Mouse (Mus musculus): Measurements from ENCODE around the gene Krt81. TPM values are rescaled to one million over a fixed set of nuclear protein-coding genes. Genes with fewer than 3 reads are reported as not detected.

Gene Krt81
- polyA plus RNA-seq, 1 experiment from 2014 or later, result not detected

GRCm38 (mm10) chr15:101485911-101486635 lies 22.5 kb upstream of the Krt81 start:
- 83% methylated on average over 11 of the region's 11 CpGs for WGBS

GRCm38 (mm10) chr15:101484939-101485338 lies 21.4 kb upstream of the Krt81 start:
- no peak for ATAC-seq
- no peaks in the 10 kb centered on the region for H3K9me3 ChIP-seq (replicated peaks; ENCODE audit: control insufficient read depth, low read length)
- WGBS, result 94% methylated on average over 1 of the region's 1 CpGs

More at GRCm38 (mm10) chr15:101485911-101486635, 22.5 kb upstream of the Krt81 start:
- Histone ChIP-seq H3K4me3 (ENCODE audit: low read depth, low read length) (no peak overlapping the region), H3K27ac (ENCODE audit: low read depth, low read length) (no peak overlapping the region), H3K9ac (ENCODE audit: low read length) (no peak overlapping the region), H3K9me3 (replicated peaks; ENCODE audit: control insufficient read depth, low read length) (no peaks in the 10 kb centered on the region), H3K4me2 (ENCODE audit: low read length) (no peak overlapping the region), H3K4me1 (ENCODE audit: control insufficient read depth, insufficient read depth, low read length) (no peaks in the 10 kb centered on the region), H3K36me3 (ENCODE audit: control insufficient read depth, insufficient read depth, low read length) (no peaks in the 10 kb centered on the region), H3K27me3 (replicated peaks; ENCODE audit: control insufficient read depth, insufficient read depth, low read length) (no peaks in the 10 kb centered on the region)
- ATAC-seq (no peak), DNase-seq (ENCODE audit: low spot score) (no peak)

GRCm38 (mm10) chr15:101483646-101484045 lies 20.1 kb upstream of the Krt81 start:
- ATAC-seq, result no peak
- WGBS, result 64% methylated on average over 1 of the region's 1 CpGs

More at GRCm38 (mm10) chr15:101484939-101485338, 21.4 kb upstream of the Krt81 start:
- no peaks in the 10 kb centered on the region for H3K36me3 ChIP-seq (ENCODE audit: control insufficient read depth, insufficient read depth, low read length)
- no peak for DNase-seq (ENCODE audit: low spot score)
- no peak overlapping the region for H3K27ac ChIP-seq (ENCODE audit: low read depth, low read length)
- no peak overlapping the region for H3K9ac ChIP-seq (ENCODE audit: low read length)
- H3K4me1 ChIP-seq (ENCODE audit: control insufficient read depth, insufficient read depth, low read length), result no peaks in the 10 kb centered on the region
- 0 out of 2 replicates have a peak, but pooled peaks cover under 1% of the 10 kb centered on the region for H3K27me3 ChIP-seq (replicated peaks; ENCODE audit: control insufficient read depth, insufficient read depth, low read length)
- H3K4me3 ChIP-seq (ENCODE audit: low read depth, low read length), result no peak overlapping the region
- no peak overlapping the region for H3K4me2 ChIP-seq (ENCODE audit: low read length)

GRCm38 (mm10) chr15:101482056-101482455 lies 18.5 kb upstream of the Krt81 start:
- Histone ChIP-seq H3K36me3 (ENCODE audit: control insufficient read depth, insufficient read depth, low read length) (no peaks in the 10 kb centered on the region), H3K27me3 (replicated peaks; ENCODE audit: control insufficient read depth, insufficient read depth, low read length) (0 out of 2 replicates have a peak, but pooled peaks cover 2% of the 10 kb centered on the region), H3K4me1 (ENCODE audit: control insufficient read depth, insufficient read depth, low read length) (peaks cover 7% of the 10 kb centered on the region; the same call in 1 of the 2 replicates), H3K9me3 (replicated peaks; ENCODE audit: control insufficient read depth, low read length) (no peaks in the 10 kb centered on the region), H3K9ac (ENCODE audit: low read length) (no peak overlapping the region), H3K4me3 (ENCODE audit: low read depth, low read length) (no peak overlapping the region), H3K27ac (ENCODE audit: low read depth, low read length) (no peak overlapping the region), H3K4me2 (ENCODE audit: low read length) (no peak overlapping the region)
- WGBS, result 44% methylated on average over 4 of the region's 4 CpGs
- ATAC-seq (no peak), DNase-seq (ENCODE audit: low spot score) (no peak)

More at GRCm38 (mm10) chr15:101483646-101484045, 20.1 kb upstream of the Krt81 start:
- no peak overlapping the region for H3K4me3 ChIP-seq (ENCODE audit: low read depth, low read length)
- no peak overlapping the region for H3K27ac ChIP-seq (ENCODE audit: low read depth, low read length)
- H3K27me3 ChIP-seq (replicated peaks; ENCODE audit: control insufficient read depth, insufficient read depth, low read length), result 0 out of 2 replicates have a peak, but pooled peaks cover 2% of the 10 kb centered on the region
- no peak for DNase-seq (ENCODE audit: low spot score)
- H3K9me3 ChIP-seq (replicated peaks; ENCODE audit: control insufficient read depth, low read length), result no peaks in the 10 kb centered on the region
- no peak overlapping the region for H3K4me2 ChIP-seq (ENCODE audit: low read length)
- H3K4me1 ChIP-seq (ENCODE audit: control insufficient read depth, insufficient read depth, low read length), result peaks cover 7% of the 10 kb centered on the region; the same call in 1 of the 2 replicates
- H3K9ac ChIP-seq (ENCODE audit: low read length), result no peak overlapping the region
- no peaks in the 10 kb centered on the region for H3K36me3 ChIP-seq (ENCODE audit: control insufficient read depth, insufficient read depth, low read length)

GRCm38 (mm10) chr15:101479666-101480060 lies 16.1 kb upstream of the Krt81 start:
- 27% methylated on average over 11 of the region's 11 CpGs for WGBS
- H3K9ac ChIP-seq (ENCODE audit: low read length), result peak overlapping the region; percentile 22
- peak; percentile 66 for DNase-seq (ENCODE audit: low spot score)

GRCm38 (mm10) chr15:101479007-101479665 lies 15.6 kb upstream of the Krt81 start:
- Histone ChIP-seq H3K27ac (ENCODE audit: low read depth, low read length) (no peak overlapping the region), H3K27me3 (replicated peaks; ENCODE audit: control insufficient read depth, insufficient read depth, low read length) (0 out of 2 replicates have a peak, but pooled peaks cover 2% of the 10 kb centered on the region), H3K4me3 (ENCODE audit: low read depth, low read length) (peak overlapping the region; percentile 24), H3K36me3 (ENCODE audit: control insufficient read depth, insufficient read depth, low read length) (no peaks in the 10 kb centered on the region), H3K4me1 (ENCODE audit: control insufficient read depth, insufficient read depth, low read length) (peaks cover 7% of the 10 kb centered on the region; the same call in 1 of the 2 replicates), H3K4me2 (ENCODE audit: low read length) (peak overlapping the region; percentile 61), H3K9ac (ENCODE audit: low read length) (peak overlapping the region; percentile 22), H3K9me3 (replicated peaks; ENCODE audit: control insufficient read depth, low read length) (no peaks in the 10 kb centered on the region)
- WGBS, result 9% methylated on average over 31 of the region's 31 CpGs
- ATAC-seq (peak; percentile 46), DNase-seq (ENCODE audit: low spot score) (peak; percentile 59)

More at GRCm38 (mm10) chr15:101479666-101480060, 16.1 kb upstream of the Krt81 start:
- Histone ChIP-seq H3K4me3 (ENCODE audit: low read depth, low read length) (peak overlapping the region; percentile 24), H3K4me2 (ENCODE audit: low read length) (peak overlapping the region; percentile 61), H3K27me3 (replicated peaks; ENCODE audit: control insufficient read depth, insufficient read depth, low read length) (0 out of 2 replicates have a peak, but pooled peaks cover 2% of the 10 kb centered on the region), H3K27ac (ENCODE audit: low read depth, low read length) (no peak overlapping the region), H3K4me1 (ENCODE audit: control insufficient read depth, insufficient read depth, low read length) (peaks cover 7% of the 10 kb centered on the region; the same call in 1 of the 2 replicates), H3K9me3 (replicated peaks; ENCODE audit: control insufficient read depth, low read length) (no peaks in the 10 kb centered on the region), H3K36me3 (ENCODE audit: control insufficient read depth, insufficient read depth, low read length) (no peaks in the 10 kb centered on the region)
- ATAC-seq, result peak; percentile 74

GRCm38 (mm10) chr15:101472952-101473528 lies 9.5 kb upstream of the Krt81 start, which contains the start of gene Krt86:
TSS of gene Krt86 (plus strand) at chr15:101473478.
- ATAC-seq (no peak), DNase-seq (ENCODE audit: low spot score) (no peak)
- Histone ChIP-seq H3K27ac (ENCODE audit: low read depth, low read length) (no peak within 1 kb of the TSS), H3K4me1 (ENCODE audit: control insufficient read depth, insufficient read depth, low read length) (no peaks in the 10 kb centered on the region), H3K4me2 (ENCODE audit: low read length) (no peak within 1 kb of the TSS), H3K27me3 (replicated peaks; ENCODE audit: control insufficient read depth, insufficient read depth, low read length) (no peaks in the 10 kb centered on the region), H3K9ac (ENCODE audit: low read length) (no peak within 1 kb of the TSS), H3K4me3 (ENCODE audit: low read depth, low read length) (no peak within 1 kb of the TSS), H3K9me3 (replicated peaks; ENCODE audit: control insufficient read depth, low read length) (no peaks in the 10 kb centered on the region), H3K36me3 (ENCODE audit: control insufficient read depth, insufficient read depth, low read length) (no peaks in the 10 kb centered on the region)
- WGBS, result 36% methylated on average over 10 of the region's 10 CpGs

GRCm38 (mm10) chr15:101469093-101469492 lies 5.5 kb upstream of the Krt81 start:
- 86% methylated on average over 4 of the region's 4 CpGs for WGBS
- no peak overlapping the region for H3K4me2 ChIP-seq (ENCODE audit: low read length)
- no peak overlapping the region for H3K27ac ChIP-seq (ENCODE audit: low read depth, low read length)
- H3K4me3 ChIP-seq (ENCODE audit: low read depth, low read length), result no peak overlapping the region
- no peak overlapping the region for H3K9ac ChIP-seq (ENCODE audit: low read length)
- H3K4me1 ChIP-seq (ENCODE audit: control insufficient read depth, insufficient read depth, low read length), result no peaks in the 10 kb centered on the region
- no peaks in the 10 kb centered on the region for H3K27me3 ChIP-seq (replicated peaks; ENCODE audit: control insufficient read depth, insufficient read depth, low read length)
- no peaks in the 10 kb centered on the region for H3K9me3 ChIP-seq (replicated peaks; ENCODE audit: control insufficient read depth, low read length)
- DNase-seq (ENCODE audit: low spot score) (no peak), ATAC-seq (no peak)
- H3K36me3 ChIP-seq (ENCODE audit: control insufficient read depth, insufficient read depth, low read length), result no peaks in the 10 kb centered on the region

All from forebrain, embryonic 14.5 days (tissue).